Mouse (Mus musculus) forebrain, embryonic 12.5 days (tissue): ENCODE results near the gene Cdca3. TPM values are rescaled to one million over a fixed set of nuclear protein-coding genes. Genes with fewer than 3 reads are reported as not detected.
"Not testable (repeated sequence)": the region's sequence is repeated elsewhere in the genome, so short reads cannot be mapped to it uniquely, and the experiment has no call there.

Experiments used
- ATAC-seq: fragments of 200-750 bp; cut with Nextera tagmentation; 2 replicates; pipeline ENCODE4 v1.8.0; 2017; ENCODE audit warnings: moderate TSS enrichment; ENCODE audit not compliant: low FRiP score
- H3K27ac ChIP-seq: fragments of 300-500 bp; sonication (generic); 2 replicates; pipeline ENCODE4 v1.5.1; 2016; ENCODE audit warnings: mild to moderate bottlenecking
- H3K27me3 ChIP-seq: fragments of 300-500 bp; sonication (generic); 2 replicates; pipeline ENCODE4 v1.6.1; 2016; ENCODE audit warnings: mild to moderate bottlenecking
- H3K36me3 ChIP-seq: fragments of 300-500 bp; sonication (generic); replicated peaks from 2 replicates; pipeline ENCODE4 v1.6.1; 2016; ENCODE audit warnings: mild to moderate bottlenecking
- H3K4me1 ChIP-seq: fragments of 300-500 bp; sonication (generic); 2 replicates; pipeline ENCODE4 v1.6.1; 2016
- H3K4me2 ChIP-seq: fragments of 300-500 bp; sonication (generic); 2 replicates; pipeline ENCODE4 v1.6.1; 2016; ENCODE audit warnings: mild to moderate bottlenecking, moderate library complexity
- H3K4me3 ChIP-seq: fragments of 300-500 bp; sonication (generic); replicated peaks from 2 replicates; pipeline ENCODE4 v1.5.1; 2016; ENCODE audit warnings: mild to moderate bottlenecking
- H3K9ac ChIP-seq: fragments of 300-500 bp; sonication (generic); 2 replicates; pipeline ENCODE4 v1.6.1; 2016; ENCODE audit warnings: mild to moderate bottlenecking
- H3K9me3 ChIP-seq: fragments of 300-500 bp; sonication (generic); 2 replicates; pipeline ENCODE4 v1.6.1; 2016
- WGBS: fragments of 180-500 bp; shearing (Covaris S2); methylation state at CpG from one replicate; pipeline ENCODE4 v1.1.7; 2016; 5-methylcytosine and 5-hydroxymethylcytosine counted together
- polyA plus RNA-seq: library from polyadenylated mRNA; unstranded; fragments of >200 nt; fragmentation: Nextera tagmentation; extraction: Ambion mirVana; gene quantifications from 2 replicates; pipeline ENCODE4 v1.2.1, GENCODE M21; 2016

The Cdca3 gene
- polyA plus RNA-seq, 1 experiment from 2014 or later: 233 TPM

GRCm38 (mm10) chr6:124817971-124818370 is 11.4 kb upstream of the Cdca3 start:
- H3K36me3 ChIP-seq: peaks cover 80% of the 10 kb centered on the region
- H3K4me1 ChIP-seq: peaks cover 19% of the 10 kb centered on the region
- no peak overlapping the region for H3K4me3 ChIP-seq
- H3K9ac ChIP-seq: no peak overlapping the region
- H3K27ac ChIP-seq: no peak overlapping the region
- WGBS: 95% methylated on average over 8 of the region's 8 CpGs
- no peaks in the 10 kb centered on the region for H3K27me3 ChIP-seq
- ATAC-seq: no peak
- no peak overlapping the region for H3K4me2 ChIP-seq
- no peaks in the 10 kb centered on the region for H3K9me3 ChIP-seq

GRCm38 (mm10) chr6:124820891-124821290 is 8.5 kb upstream of the Cdca3 start:
- 93% methylated on average over 5 of the region's 5 CpGs for WGBS
- Histone ChIP-seq H3K27me3 (no peaks in the 10 kb centered on the region), H3K9me3 (no peaks in the 10 kb centered on the region), H3K9ac (no peak overlapping the region), H3K4me3 (no peak overlapping the region), H3K4me1 (no peaks in the 10 kb centered on the region), H3K36me3 (peaks cover 100% of the 10 kb centered on the region), H3K4me2 (no peak overlapping the region), H3K27ac (no peak overlapping the region)
- no peak for ATAC-seq

DNA sequence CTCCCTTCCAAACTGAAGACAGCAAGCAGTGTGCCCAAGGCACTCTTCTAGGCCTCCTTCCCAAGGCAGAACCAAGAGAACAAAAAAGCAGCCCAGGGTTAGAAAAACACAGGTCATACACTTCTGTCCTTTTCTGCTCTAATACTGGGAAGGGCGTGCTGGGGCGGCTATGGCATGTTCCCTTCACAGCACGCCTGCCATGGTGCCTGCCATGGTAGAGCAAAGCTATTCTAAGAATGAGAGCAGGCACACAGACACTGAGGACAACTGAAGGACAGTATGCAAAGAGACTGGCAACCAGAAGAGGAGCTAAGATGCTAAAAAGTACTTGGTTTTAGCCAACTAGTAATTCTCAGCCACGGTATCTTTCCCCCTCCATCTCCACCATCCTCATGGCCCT is 7.3 kb upstream of the Cdca3 start:
- H3K36me3 ChIP-seq: peaks cover 98% of the 10 kb centered on the region
- H3K4me3 ChIP-seq: no peak overlapping the region
- no peak overlapping the region for H3K4me2 ChIP-seq
- WGBS: 93% methylated on average over 4 of the region's 4 CpGs
- no peaks in the 10 kb centered on the region for H3K4me1 ChIP-seq
- H3K9ac ChIP-seq: no peak overlapping the region
- H3K9me3 ChIP-seq: no peaks in the 10 kb centered on the region
- H3K27me3 ChIP-seq: no peaks in the 10 kb centered on the region
- no peak overlapping the region for H3K27ac ChIP-seq
- no peak for ATAC-seq

DNA sequence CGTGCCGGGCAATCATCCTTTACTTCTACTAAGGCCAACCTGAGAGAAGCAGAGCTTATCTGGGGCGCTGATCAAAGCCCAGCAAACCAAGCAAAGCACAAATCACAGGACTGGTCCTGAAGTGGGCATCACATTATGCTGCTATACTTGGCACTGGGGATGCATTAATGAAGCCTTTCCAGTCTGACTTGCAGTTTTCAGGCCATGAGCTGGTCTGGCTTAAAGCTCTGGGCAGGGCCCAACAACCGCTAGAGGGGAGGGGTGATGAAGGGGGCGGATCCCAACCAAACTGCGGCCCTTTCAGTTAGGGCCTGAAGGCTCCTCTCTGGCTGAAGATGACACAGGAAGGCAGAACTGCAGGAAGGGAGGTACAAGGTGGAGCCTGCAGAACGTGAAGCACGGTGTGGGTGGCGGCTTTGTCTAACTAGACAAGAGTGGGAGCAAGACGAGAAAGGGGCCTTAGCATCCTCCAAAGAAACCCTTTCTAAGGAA is 1.2 kb upstream of the Cdca3 start:
- peak overlapping the region; percentile 73 for H3K4me3 ChIP-seq
- WGBS: 26% methylated on average over 10 of the region's 10 CpGs
- H3K4me2 ChIP-seq: peak overlapping the region; percentile 95
- ATAC-seq: no peak
- H3K9me3 ChIP-seq: no peaks in the 10 kb centered on the region
- peak overlapping the region; percentile 73 for H3K9ac ChIP-seq
- H3K27ac ChIP-seq: peak overlapping the region; percentile 71
- no peaks in the 10 kb centered on the region for H3K27me3 ChIP-seq
- H3K4me1 ChIP-seq: peaks cover 43% of the 10 kb centered on the region
- H3K36me3 ChIP-seq: peaks cover 56% of the 10 kb centered on the region

- peak overlapping the region; percentile 94 for H3K27ac ChIP-seq
- no peaks in the 10 kb centered on the region for H3K9me3 ChIP-seq
- under 1% methylated on average over 36 of the region's 38 CpGs for WGBS
- peak overlapping the region; percentile 73 for H3K4me3 ChIP-seq
- H3K4me2 ChIP-seq: peak overlapping the region; percentile 95
- H3K4me1 ChIP-seq: peaks cover 52% of the 10 kb centered on the region
- ATAC-seq: peak; percentile 89
- peaks cover 52% of the 10 kb centered on the region for H3K36me3 ChIP-seq
- peak overlapping the region; percentile 79 for H3K9ac ChIP-seq
- no peaks in the 10 kb centered on the region for H3K27me3 ChIP-seq
These were observed 703 bp downstream of the Cdca3 start for GRCm38 (mm10) chr6:124829799-124830700.

- Histone ChIP-seq H3K4me3 (peak overlapping the region; percentile 73), H3K4me2 (peak overlapping the region; percentile 95), H3K9ac (0 out of 2 replicates have a peak overlapping the region, but pooled peaks have one; percentile 38), H3K4me1 (peaks cover 52% of the 10 kb centered on the region), H3K36me3 (peaks cover 45% of the 10 kb centered on the region)
- not testable (repeated sequence) for ATAC-seq, H3K27ac ChIP-seq, H3K27me3 ChIP-seq, H3K9me3 ChIP-seq
- 92% methylated on average over 4 of the region's 4 CpGs for WGBS
These were observed 1.9 kb downstream of the Cdca3 start for GRCm38 (mm10) chr6:124831199-124831598.

DNA sequence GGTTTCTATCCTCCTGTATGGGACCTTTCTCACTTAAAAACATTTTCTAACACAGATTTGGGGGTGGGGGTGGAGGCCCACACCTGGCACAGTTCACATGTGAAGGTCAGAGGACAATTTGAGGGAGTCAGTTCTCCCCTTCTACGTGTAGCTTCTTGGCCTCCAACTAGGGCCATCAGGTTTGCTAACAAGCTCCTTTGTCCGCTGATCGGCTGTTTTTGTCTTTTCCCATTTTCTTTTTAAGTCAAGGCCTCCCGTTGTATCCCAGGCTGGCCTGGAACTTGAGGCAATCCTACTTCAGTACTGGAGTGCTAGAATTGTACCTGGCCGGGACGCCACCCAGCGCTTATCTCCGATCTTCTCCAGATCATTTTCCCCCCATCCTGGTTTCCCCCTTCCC is 2.3 kb downstream of the Cdca3 start:
- Histone ChIP-seq H3K9ac (0 out of 2 replicates have a peak overlapping the region, but pooled peaks have one; percentile 38), H3K4me1 (peaks cover 52% of the 10 kb centered on the region), H3K4me3 (0 out of 2 replicates have a peak overlapping the region, but pooled peaks have one; percentile 2), H3K4me2 (peak overlapping the region; percentile 95), H3K27me3 (no peaks in the 10 kb centered on the region), H3K9me3 (no peaks in the 10 kb centered on the region), H3K27ac (no peak overlapping the region), H3K36me3 (peaks cover 43% of the 10 kb centered on the region)
- ATAC-seq: no peak
- 90% methylated on average over 8 of the region's 8 CpGs for WGBS

DNA sequence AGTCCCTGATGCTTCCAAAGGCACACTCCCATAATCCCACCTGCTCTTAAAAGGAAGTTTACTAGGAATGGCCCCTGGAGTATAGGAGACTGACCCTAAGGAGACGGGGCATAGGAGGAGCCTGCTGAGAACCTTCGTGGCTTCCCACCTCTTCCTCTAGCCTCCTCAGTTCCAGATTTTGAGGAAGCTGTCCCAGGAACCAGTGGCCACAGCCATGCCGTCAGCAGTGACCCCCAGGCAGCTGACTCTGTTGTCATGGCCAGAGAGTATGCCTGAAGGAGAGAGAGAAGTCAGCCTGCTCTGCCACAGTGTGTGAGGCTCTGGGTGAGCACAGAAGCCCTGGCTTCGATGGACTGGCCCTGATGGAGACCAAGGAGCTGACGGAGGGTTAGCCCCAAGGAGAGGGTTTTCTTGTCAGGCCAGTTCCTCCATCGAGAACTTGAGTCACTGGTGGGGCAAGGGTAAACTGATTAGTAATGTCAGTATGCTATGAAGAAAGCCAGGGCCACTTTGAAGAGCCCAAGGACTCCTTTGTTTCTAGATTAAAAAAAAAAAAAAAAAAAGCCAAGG is 5.2 kb downstream of the Cdca3 start:
- no peak overlapping the region for H3K4me3 ChIP-seq
- H3K4me1 ChIP-seq: peaks cover 46% of the 10 kb centered on the region
- H3K27me3 ChIP-seq: no peaks in the 10 kb centered on the region
- H3K9me3 ChIP-seq: no peaks in the 10 kb centered on the region
- no peak for ATAC-seq
- H3K9ac ChIP-seq: no peak overlapping the region
- no peak overlapping the region for H3K4me2 ChIP-seq
- 90% methylated on average over 6 of the region's 6 CpGs for WGBS
- H3K27ac ChIP-seq: no peak overlapping the region
- peaks cover 39% of the 10 kb centered on the region for H3K36me3 ChIP-seq

DNA sequence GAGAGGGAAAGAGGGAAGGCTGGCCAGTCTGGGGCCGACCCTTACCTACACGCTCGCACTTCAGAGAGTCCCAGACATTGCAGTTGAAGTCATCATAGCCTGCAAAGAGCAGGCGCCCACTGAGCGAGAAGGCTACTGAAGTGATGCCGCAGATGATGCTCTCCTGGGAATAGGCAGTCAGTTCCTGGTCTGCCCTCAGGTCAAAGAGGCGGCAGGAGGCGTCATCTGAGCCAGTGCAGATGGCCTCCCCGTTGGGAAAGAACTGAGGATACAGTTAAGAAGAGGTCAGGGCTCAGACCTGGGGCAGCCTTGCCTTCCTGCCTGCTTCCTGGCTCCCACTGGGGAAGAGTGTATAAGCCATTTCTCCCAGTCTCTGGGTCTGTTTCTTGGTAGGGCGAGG is 6.2 kb downstream of the Cdca3 start:
- H3K9me3 ChIP-seq: no peaks in the 10 kb centered on the region
- H3K36me3 ChIP-seq: peaks cover 39% of the 10 kb centered on the region
- no peak overlapping the region for H3K27ac ChIP-seq
- H3K9ac ChIP-seq: 0 out of 2 replicates have a peak overlapping the region, but pooled peaks have one; percentile 22
- H3K4me3 ChIP-seq: no peak overlapping the region
- no peak for ATAC-seq
- peaks cover 51% of the 10 kb centered on the region for H3K4me1 ChIP-seq
- 71% methylated on average over 10 of the region's 10 CpGs for WGBS
- no peak overlapping the region for H3K4me2 ChIP-seq
- no peaks in the 10 kb centered on the region for H3K27me3 ChIP-seq

DNA sequence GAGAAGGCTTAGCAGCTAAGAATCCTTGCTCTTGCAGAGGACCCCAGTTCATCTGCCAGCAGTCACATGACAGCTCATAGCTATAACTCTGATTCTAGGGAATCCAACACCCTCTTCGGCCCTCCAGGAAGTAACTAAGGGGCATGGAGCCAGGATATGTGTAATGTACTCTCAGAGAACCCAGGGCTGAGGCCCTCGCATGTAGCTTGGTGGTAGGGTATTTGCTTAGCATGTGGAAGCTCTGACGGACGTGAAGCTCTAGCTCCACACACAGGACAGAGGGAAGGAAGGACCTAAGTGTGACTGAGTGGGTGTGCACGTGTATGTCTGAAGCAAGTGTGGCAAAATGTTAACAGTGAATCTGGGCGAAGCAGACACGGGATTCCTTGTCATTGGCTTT is 7.1 kb downstream of the Cdca3 start:
- no peak overlapping the region; the same call in 1 of the 2 replicates for H3K27ac ChIP-seq
- H3K27me3 ChIP-seq: no peaks in the 10 kb centered on the region
- ATAC-seq: no peak
- peaks cover 37% of the 10 kb centered on the region for H3K36me3 ChIP-seq
- H3K4me2 ChIP-seq: no peak overlapping the region
- peaks cover 46% of the 10 kb centered on the region for H3K4me1 ChIP-seq
- no peak overlapping the region for H3K9ac ChIP-seq
- no peaks in the 10 kb centered on the region; the same call in 1 of the 2 replicates for H3K9me3 ChIP-seq
- WGBS: 83% methylated on average over 7 of the region's 7 CpGs
- H3K4me3 ChIP-seq: no peak overlapping the region

GRCm38 (mm10) chr6:124839805-124840204 is 10.5 kb downstream of the Cdca3 start:
- Histone ChIP-seq H3K36me3 (peaks cover 14% of the 10 kb centered on the region), H3K4me1 (peaks cover 19% of the 10 kb centered on the region), H3K4me2 (peak overlapping the region; percentile 8; the same call in 1 of the 2 replicates), H3K27me3 (no peaks in the 10 kb centered on the region), H3K27ac (peak overlapping the region; percentile 56; the same call in 1 of the 2 replicates), H3K9me3 (no peaks in the 10 kb centered on the region; the same call in 1 of the 2 replicates), H3K9ac (peak overlapping the region; percentile 42; the same call in 1 of the 2 replicates), H3K4me3 (no peak overlapping the region)
- WGBS: 7% methylated on average over 8 of the region's 8 CpGs
- ATAC-seq: peak; percentile 36
